Comparison of ENCODE assay signal across 16 mouse cellular contexts in the genomic region with DNA sequence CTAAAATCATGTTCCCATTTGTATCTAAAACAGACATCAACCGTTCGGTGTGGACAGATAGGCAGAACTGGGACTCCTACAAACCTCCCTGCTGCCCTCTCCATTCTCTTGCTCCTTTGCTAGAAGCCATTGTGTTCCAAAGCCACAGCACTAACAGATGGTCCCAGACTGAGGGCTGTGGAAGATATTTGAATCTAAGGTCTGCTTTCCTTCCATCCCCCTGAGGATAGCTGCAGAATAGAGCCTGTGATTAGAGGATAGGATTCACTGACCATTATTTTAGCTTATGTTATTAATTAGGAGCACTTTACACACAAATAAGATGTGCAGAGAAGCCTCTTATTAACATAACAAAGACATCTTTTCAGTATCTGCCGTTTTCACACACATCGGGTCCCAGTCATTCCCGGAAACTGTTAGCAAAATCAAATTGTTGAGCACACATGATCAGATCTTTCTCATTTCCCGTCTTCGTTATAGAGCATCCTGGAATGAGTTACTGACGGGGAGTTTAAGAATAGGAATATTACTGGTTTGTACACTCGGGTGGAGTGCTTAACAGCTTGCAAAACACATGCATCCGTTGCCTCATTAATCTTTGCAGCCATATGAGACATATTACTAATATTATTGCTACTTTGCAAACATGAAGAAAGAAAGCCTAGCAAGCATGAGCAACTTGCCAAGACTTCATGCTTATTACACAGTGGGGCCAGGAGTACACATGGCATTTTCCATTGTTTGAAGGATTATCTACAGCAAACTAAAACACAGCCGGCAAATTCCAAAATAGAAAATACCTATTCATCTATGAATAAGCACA.
A peak's percentile ranks its signal among the peaks of the same experiment; 100 is the strongest.
DNase-seq lines count a peak whose midpoint lies in the region; ATAC-seq lines count a peak whose summit lies in the region.
"Had no signal": no experiment of that assay in that cellular context is flagged by ENCODE, and none has a peak within 500 bp of the region (broad histone marks: within the 10 kb centered on the region; RNA-seq: fewer than 3 reads in every experiment).

No protein-coding gene starts in this region.

- no peaks in the 10 kb centered on the region for H3K9me3 ChIP-seq in midbrain, embryonic 12.5 days
- H3K9me3 ChIP-seq in midbrain, embryonic 10.5 days (replicated peaks), result no peaks in the 10 kb centered on the region
- H3K9me3 ChIP-seq in hindbrain, embryonic 11.5 days (ENCODE audit: control insufficient read depth, low read length), result no peaks in the 10 kb centered on the region
- H3K9me3 ChIP-seq: limb, embryonic 12.5 days had no signal

- DNase-seq in embryo, embryonic 10.5 days (ENCODE audit: low spot score), result peak; percentile 16
- no peak for DNase-seq in embryo, embryonic 10 days (ENCODE audit: low spot score)
- no peak for DNase-seq in midbrain, embryonic 10.5 days (ENCODE audit: low spot score)
- DNase-seq in hindbrain, embryonic 11.5 days (ENCODE audit: low spot score), result peak; percentile 36
- peak; percentile 53 for DNase-seq in retina, postnatal 1 day
- no peak for DNase-seq in right cerebral cortex, adult 2 months (ENCODE audit: low spot score in 2 of 2)
- no peak for DNase-seq in heart, adult 18-20 months
- DNase-seq: cerebellum, postnatal 25 days; gastrocnemius, postnatal 36 days; heart, postnatal 14 days; kidney, adult 2 months; layer of hippocampus, postnatal 36 days; right cerebral cortex, adult 18-20 months; thymus, postnatal 4 days had no signal

- no peaks in the 10 kb centered on the region for H3K27me3 ChIP-seq in midbrain, embryonic 12.5 days
- no peaks in the 10 kb centered on the region for H3K27me3 ChIP-seq in midbrain, embryonic 10.5 days (ENCODE audit: low read depth, poor library complexity, severe bottlenecking)
- no peaks in the 10 kb centered on the region for H3K27me3 ChIP-seq in hindbrain, embryonic 11.5 days (ENCODE audit: control insufficient read depth, insufficient read depth, low read length)
- H3K27me3 ChIP-seq: limb, embryonic 12.5 days had no signal

- no peak overlapping the region for H3K9ac ChIP-seq in midbrain, embryonic 12.5 days (replicated peaks)
- no peak overlapping the region for H3K9ac ChIP-seq in hindbrain, embryonic 11.5 days (ENCODE audit: low read depth, low read length)
- H3K9ac ChIP-seq: limb, embryonic 12.5 days had no signal

- no peak overlapping the region for H3K27ac ChIP-seq in midbrain, embryonic 12.5 days (replicated peaks)
- no peak overlapping the region; the same call in 1 of the 2 replicates for H3K27ac ChIP-seq in midbrain, embryonic 10.5 days (replicated peaks)
- H3K27ac ChIP-seq in hindbrain, embryonic 11.5 days (ENCODE audit: low read depth, low read length), result no peak overlapping the region
- H3K27ac ChIP-seq: limb, embryonic 12.5 days had no signal

- peaks cover 14% of the 10 kb centered on the region for H3K4me1 ChIP-seq in midbrain, embryonic 12.5 days
- H3K4me1 ChIP-seq in midbrain, embryonic 10.5 days, result peaks cover 10% of the 10 kb centered on the region
- no peaks in the 10 kb centered on the region for H3K4me1 ChIP-seq in hindbrain, embryonic 11.5 days (replicated peaks; ENCODE audit: control insufficient read depth, insufficient read depth, low read length)

- no peak overlapping the region for H3K4me3 ChIP-seq in midbrain, embryonic 12.5 days
- no peak overlapping the region for H3K4me3 ChIP-seq in midbrain, embryonic 10.5 days
- H3K4me3 ChIP-seq in hindbrain, embryonic 11.5 days (ENCODE audit: low read depth, low read length), result no peak overlapping the region
- H3K4me3 ChIP-seq: limb, embryonic 12.5 days had no signal

- 61% methylated on average over 11 of the region's 11 CpGs for WGBS in midbrain, embryonic 12.5 days
- 84% methylated on average over 11 of the region's 11 CpGs for WGBS in midbrain, embryonic 10.5 days
- 69% methylated on average over 11 of the region's 11 CpGs for WGBS in hindbrain, embryonic 11.5 days

- peak; percentile 82 for ATAC-seq in midbrain, embryonic 12.5 days (ENCODE audit: low FRiP score, low read depth)
- peak; percentile 80; the same call in 1 of the 2 replicates for ATAC-seq in hindbrain, embryonic 11.5 days (ENCODE audit: low FRiP score)

- H3K36me3 ChIP-seq in midbrain, embryonic 12.5 days, result no peaks in the 10 kb centered on the region
- H3K36me3 ChIP-seq in midbrain, embryonic 10.5 days, result no peaks in the 10 kb centered on the region
- H3K36me3 ChIP-seq in hindbrain, embryonic 11.5 days (ENCODE audit: control insufficient read depth, insufficient read depth, low read length), result no peaks in the 10 kb centered on the region
- H3K36me3 ChIP-seq: limb, embryonic 12.5 days had no signal

- H3K4me2 ChIP-seq in midbrain, embryonic 12.5 days (replicated peaks), result no peak overlapping the region
- no peak overlapping the region for H3K4me2 ChIP-seq in hindbrain, embryonic 11.5 days (replicated peaks; ENCODE audit: low read depth, low read length)
- H3K4me2 ChIP-seq: limb, embryonic 12.5 days had no signal

Comparison
In these comparisons a context has a peak if more than half of its experiments do, and no peak if none do; other contexts are left out.
1. DNase-seq: peak in embryo, embryonic 10.5 days (single experiment), hindbrain, embryonic 11.5 days (single experiment) and retina, postnatal 1 day (single experiment); none in embryo, embryonic 10 days (single experiment), midbrain, embryonic 10.5 days (single experiment), right cerebral cortex, adult 2 months (0 of 2) and heart, adult 18-20 months (0 of 2).